Comparison of ENCODE assay signal across 8 mouse cellular contexts in genomic region chr10:50592355-50593293, GRCm38 (mm10). TPM values are rescaled to one million over a fixed set of nuclear protein-coding genes. Genes with fewer than 3 reads are reported as not detected.
DNase-seq lines count a peak whose midpoint lies in the region; ATAC-seq and TF ChIP-seq lines count a peak whose summit lies in the region.

Ascc3 (plus strand) TSS chr10:50592669.

- H3K4me3 ChIP-seq in CH12.LX (replicated peaks in 1 of 3; ENCODE audit: low read depth in 2 of 3, low read length in 2 of 3, poor library complexity in 1 of 3), result peak within 1 kb of the TSS; percentile 82 to 96 (median 86)
- H3K4me3 ChIP-seq in forebrain, embryonic 12.5 days (replicated peaks), result peak within 1 kb of the TSS; percentile 81
- peak within 1 kb of the TSS; percentile 68 for H3K4me3 ChIP-seq in heart, postnatal 0 days (ENCODE audit: low read depth, low read length)
- peak within 1 kb of the TSS; percentile 82 for H3K4me3 ChIP-seq in liver, embryonic 16.5 days (ENCODE audit: low read depth, low read length)
- H3K4me3 ChIP-seq in neural tube, embryonic 13.5 days, result peak within 1 kb of the TSS; percentile 77
- H3K4me3 ChIP-seq in testis, adult 2 months (ENCODE audit: control insufficient read depth, low read depth, low read length), result peak within 1 kb of the TSS; percentile 98

- H3K9ac ChIP-seq in CH12.LX (ENCODE audit: insufficient read depth, low read depth), result peak within 1 kb of the TSS; percentile 94
- H3K9ac ChIP-seq in forebrain, embryonic 12.5 days, result peak within 1 kb of the TSS; percentile 75
- H3K9ac ChIP-seq in heart, postnatal 0 days (replicated peaks; ENCODE audit: low read depth, low read length), result peak within 1 kb of the TSS; percentile 63
- H3K9ac ChIP-seq in liver, embryonic 16.5 days (ENCODE audit: low read depth, low read length), result peak within 1 kb of the TSS; percentile 77
- peak within 1 kb of the TSS; percentile 85 for H3K9ac ChIP-seq in neural tube, embryonic 13.5 days

- under 1% methylated on average over 79 of the region's 79 CpGs for WGBS in forebrain, embryonic 12.5 days
- WGBS in heart, postnatal 0 days, result under 1% methylated on average over 79 of the region's 79 CpGs
- under 1% methylated on average over 78 of the region's 79 CpGs for WGBS in liver, embryonic 16.5 days (ENCODE audit: insufficient replicate concordance)
- WGBS in neural tube, embryonic 13.5 days, result under 1% methylated on average over 79 of the region's 79 CpGs

- H3K27ac ChIP-seq in CH12.LX (ENCODE audit: insufficient read depth, low read depth), result peak within 1 kb of the TSS; percentile 89
- peak within 1 kb of the TSS; percentile 87 for H3K27ac ChIP-seq in forebrain, embryonic 12.5 days
- peak within 1 kb of the TSS; percentile 94 for H3K27ac ChIP-seq in heart, postnatal 0 days (ENCODE audit: low read depth)
- H3K27ac ChIP-seq in liver, embryonic 16.5 days (ENCODE audit: low read length), result peak within 1 kb of the TSS; percentile 88
- H3K27ac ChIP-seq in neural tube, embryonic 13.5 days (replicated peaks), result peak within 1 kb of the TSS; percentile 89
- H3K27ac ChIP-seq in testis, adult 2 months (ENCODE audit: control insufficient read depth, insufficient read depth, low read depth, low read length), result peak within 1 kb of the TSS; percentile 97

- peak within 1 kb of the TSS; percentile 78 for H3K4me2 ChIP-seq in CH12.LX (ENCODE audit: insufficient read depth, low read depth, poor library complexity, severe bottlenecking)
- peak within 1 kb of the TSS; percentile 67 for H3K4me2 ChIP-seq in forebrain, embryonic 12.5 days
- peak within 1 kb of the TSS; percentile 65 for H3K4me2 ChIP-seq in heart, postnatal 0 days (ENCODE audit: low read depth, low read length)
- peak within 1 kb of the TSS; percentile 79 for H3K4me2 ChIP-seq in liver, embryonic 16.5 days (ENCODE audit: low read depth, low read length)
- H3K4me2 ChIP-seq in neural tube, embryonic 13.5 days, result peak within 1 kb of the TSS; percentile 60

- no peaks in the 10 kb centered on the region for H3K36me3 ChIP-seq in CH12.LX (replicated peaks in 1 of 2; ENCODE audit: control insufficient read depth in 1 of 2, insufficient read depth in 1 of 2, low read length in 1 of 2)
- no peaks in the 10 kb centered on the region for H3K36me3 ChIP-seq in forebrain, embryonic 12.5 days (replicated peaks)
- H3K36me3 ChIP-seq in heart, postnatal 0 days (replicated peaks; ENCODE audit: control insufficient read depth, insufficient read depth, low read length), result no peaks in the 10 kb centered on the region
- no peaks in the 10 kb centered on the region for H3K36me3 ChIP-seq in liver, embryonic 16.5 days (ENCODE audit: control insufficient read depth, insufficient read depth)
- no peaks in the 10 kb centered on the region for H3K36me3 ChIP-seq in neural tube, embryonic 13.5 days
- no peaks in the 10 kb centered on the region for H3K36me3 ChIP-seq in testis, adult 2 months (ENCODE audit: control insufficient read depth, insufficient read depth, low read length)

- peak; percentile 87 for DNase-seq in CH12.LX (ENCODE audit: extremely low read depth)
- DNase-seq in c-Kit-positive CD71-positive TER-119-negative erythroid progenitor cells, embryonic 14.5 days (ENCODE audit: low read depth), result peak; percentile 76
- DNase-seq in heart, postnatal 0 days (ENCODE audit: low spot score), result peak; percentile 84
- peak; percentile 92 to 96 for DNase-seq in kidney, postnatal 4 days

- dilution Hi-C loops in CH12.LX (cut with MboI; ENCODE audit: extremely low pct_ligation_motif_present, extremely low pct_unique_long_range_greater_than_20kb, low sequenced_read_pairs), result no loop called here

- no peaks in the 10 kb centered on the region for H3K9me3 ChIP-seq in CH12.LX (replicated peaks; ENCODE audit: low read length)
- no peaks in the 10 kb centered on the region for H3K9me3 ChIP-seq in forebrain, embryonic 12.5 days
- no peaks in the 10 kb centered on the region for H3K9me3 ChIP-seq in heart, postnatal 0 days (replicated peaks; ENCODE audit: control insufficient read depth, low read length)
- H3K9me3 ChIP-seq in liver, embryonic 16.5 days (replicated peaks; ENCODE audit: control insufficient read depth, low read length), result no peaks in the 10 kb centered on the region
- no peaks in the 10 kb centered on the region for H3K9me3 ChIP-seq in neural tube, embryonic 13.5 days

- ATAC-seq in forebrain, embryonic 12.5 days (ENCODE audit: low FRiP score), result peak; percentile 99
- ATAC-seq in heart, postnatal 0 days (ENCODE audit: insufficient read depth, low read depth), result peak; percentile 99
- peak; percentile 97 for ATAC-seq in liver, embryonic 16.5 days (ENCODE audit: low read depth)
- ATAC-seq in neural tube, embryonic 13.5 days (ENCODE audit: low read depth), result peak; percentile 100

- TF ChIP-seq CTCF in CH12.LX (conservative IDR thresholded peaks at IDR 0.05 in 1 of 2, IDR thresholded peaks at IDR 0.05 in 1 of 2; ENCODE audit: low read depth in 2 of 2, low read length in 2 of 2), result no peak
- no peak for TF ChIP-seq CTCF in heart, postnatal 0 days (IDR thresholded peaks at IDR 0.05; ENCODE audit: low read depth)
- no peak for TF ChIP-seq CTCF in testis, adult 2 months (IDR thresholded peaks at IDR 0.05; ENCODE audit: control insufficient read depth, insufficient read depth, insufficient replicate concordance, low read depth, low read length)

- TF ChIP-seq POLR2A in CH12.LX (IDR thresholded peaks at IDR 0.05; ENCODE audit: low read depth, low read length), result peak; percentile 86
- peak; percentile 95 for TF ChIP-seq POLR2A in testis, adult 2 months (IDR thresholded peaks at IDR 0.05; ENCODE audit: control insufficient read depth, low read depth, low read length)

- H3K27me3 ChIP-seq in CH12.LX (replicated peaks), result no peaks in the 10 kb centered on the region
- H3K27me3 ChIP-seq in forebrain, embryonic 12.5 days, result no peaks in the 10 kb centered on the region
- H3K27me3 ChIP-seq in heart, postnatal 0 days (ENCODE audit: control insufficient read depth, insufficient read depth, low read length), result no peaks in the 10 kb centered on the region
- no peaks in the 10 kb centered on the region for H3K27me3 ChIP-seq in liver, embryonic 16.5 days (ENCODE audit: control insufficient read depth, insufficient read depth, low read depth, low read length)
- no peaks in the 10 kb centered on the region for H3K27me3 ChIP-seq in neural tube, embryonic 13.5 days
- no peaks in the 10 kb centered on the region for H3K27me3 ChIP-seq in testis, adult 2 months (ENCODE audit: control insufficient read depth, insufficient read depth, low read length)

- TF ChIP-seq RAD21 in CH12.LX (IDR thresholded peaks at IDR 0.05; ENCODE audit: low read depth, low read length), result no peak

- H3K4me1 ChIP-seq in CH12.LX (ENCODE audit: control insufficient read depth in 1 of 2, insufficient read depth in 2 of 2), result peaks cover 0 to 12% of the 10 kb centered on the region in 2 experiments; a peak in 1 of 4 replicates
- 0 out of 2 replicates have a peak, but pooled peaks cover 3% of the 10 kb centered on the region for H3K4me1 ChIP-seq in forebrain, embryonic 12.5 days
- 0 out of 2 replicates have a peak, but pooled peaks cover 4% of the 10 kb centered on the region for H3K4me1 ChIP-seq in heart, postnatal 0 days (ENCODE audit: control insufficient read depth, insufficient read depth)
- H3K4me1 ChIP-seq in liver, embryonic 16.5 days (ENCODE audit: control insufficient read depth, low read depth, low read length), result peaks cover 3% of the 10 kb centered on the region
- H3K4me1 ChIP-seq in neural tube, embryonic 13.5 days (replicated peaks), result peaks cover 13% of the 10 kb centered on the region
- H3K4me1 ChIP-seq in testis, adult 2 months (ENCODE audit: control insufficient read depth, insufficient read depth, low read length), result no peaks in the 10 kb centered on the region

- in situ Hi-C loops in CH12.LX (cut with MboI; ENCODE audit: low pct_ligation_motif_present, low pct_unique_long_range_greater_than_20kb, low sequenced_read_pairs), result no loop called here

- H3K79me2 ChIP-seq in CH12.LX (replicated peaks; ENCODE audit: control insufficient read depth, extremely low read depth, insufficient read depth, poor library complexity, severe bottlenecking), result peaks cover 18% of the 10 kb centered on the region; the same call in 1 of the 2 replicates

- TF ChIP-seq EP300 in CH12.LX (IDR thresholded peaks at IDR 0.05; ENCODE audit: low read length), result no peak; the same call in 1 of the 2 replicates
- TF ChIP-seq EP300 in heart, postnatal 0 days (IDR thresholded peaks at IDR 0.05; ENCODE audit: low read depth), result 0 out of 2 replicates have a peak, but pooled peaks have one; percentile 12

TF ChIP-seq in CH12.LX, 34 proteins besides CTCF, POLR2A, EP300 and RAD21 (continues in another document):
- TF ChIP-seq ETS1 (conservative IDR thresholded peaks at IDR 0.05; ENCODE audit: low read depth, low read length) (no peak), IRF4 (IDR thresholded peaks at IDR 0.05; ENCODE audit: low read depth, low read length) (peak; percentile 22; the same call in 1 of the 2 replicates), JUN (IDR thresholded peaks at IDR 0.05; ENCODE audit: insufficient read depth, low read depth, low read length) (no peak), E2F4 (IDR thresholded peaks at IDR 0.05; ENCODE audit: insufficient replicate concordance, low read depth, low read length) (no peak), KAT2A (IDR thresholded peaks at IDR 0.05; ENCODE audit: insufficient replicate concordance, low read length) (0 out of 2 replicates have a peak, but pooled peaks have one; percentile 20), MYC (IDR thresholded peaks at IDR 0.05; ENCODE audit: low read depth, low read length) (peak; percentile 81), JUND (conservative IDR thresholded peaks at IDR 0.05; ENCODE audit: low read depth, low read length) (no peak; the same call in 1 of the 2 replicates), NRF1 (IDR thresholded peaks at IDR 0.05; ENCODE audit: low read depth, low read length) (no peak), PAX5 (IDR thresholded peaks at IDR 0.05; ENCODE audit: low read length) (no peak), RCOR1 (conservative IDR thresholded peaks at IDR 0.05; ENCODE audit: low read depth, low read length) (no peak), ZMIZ1 (IDR thresholded peaks at IDR 0.05; ENCODE audit: low read depth, low read length) (peak; percentile 78), UBTF (IDR thresholded peaks at IDR 0.05; ENCODE audit: low read depth, low read length) (no peak), MAZ (IDR thresholded peaks at IDR 0.05; ENCODE audit: low read depth, low read length) (no peak)

RNA-seq across cellular contexts. Expression of gene Ascc3, which starts in this region (rescaled TPM):
- total RNA-seq in CH12.LX (2012; rRNA removed) (26.0 and 30.3 TPM in 2 replicates), CH12.LX (2014; rRNA removed) (26.2 and 29.1 TPM in 2 replicates)
- polyA plus RNA-seq in CH12.LX (2012; ENCODE audit: insufficient read length, low read depth), result 13.0 and 16.2 TPM in 2 replicates
- polyA plus RNA-seq in forebrain, embryonic 12.5 days (2016; fragmentation: Nextera tagmentation; extraction: Ambion mirVana), result 20.5 and 23.5 TPM in 2 replicates
- total RNA-seq in heart, postnatal 0 days (2014; rRNA removed; ENCODE audit: low replicate concordance), result 13.8 and 19.9 TPM in 2 replicates
- 7.2 and 7.5 TPM in 2 replicates for polyA plus RNA-seq in heart, postnatal 0 days (2015; fragmentation: Nextera tagmentation; extraction: Ambion mirVana)
- 11.5 and 11.9 TPM in 2 replicates for polyA plus RNA-seq in liver, embryonic 16.5 days (2015; fragmentation: Nextera tagmentation; extraction: Ambion mirVana)
- 16.7 and 16.8 TPM in 2 replicates for polyA plus RNA-seq in neural tube, embryonic 13.5 days (2015; fragmentation: Nextera tagmentation; extraction: Ambion mirVana)
- polyA plus RNA-seq in testis, adult 2 months (2012; rRNA removed), result 21.7 and 23.4 TPM in 2 replicates

Comparison
In these comparisons a context has a peak if more than half of its experiments do, and no peak if none do; other contexts are left out.
1. Peak in every context shown above with its lines: DNase-seq, ATAC-seq, H3K4me3 ChIP-seq and H3K27ac ChIP-seq.